Mouse (Mus musculus) embryo, embryonic 10.5 days (tissue): ENCODE measurements around the gene Simc1.
A peak's percentile ranks its signal among the peaks of the same experiment; 100 is the strongest.

Source experiments
- DNase-seq: peaks from one replicate; pipeline ENCODE4 v3.0.0-alpha.2; 2015; ENCODE audit warnings: low spot score

Gene Simc1

GRCm38 (mm10) chr13:54548036-54548435 lies 44.5 kb downstream of the Simc1 start:
- DNase-seq = no peak

GRCm38 (mm10) chr13:54556176-54556575 lies 52.6 kb downstream of the Simc1 start:
- no peak for DNase-seq

- no peak for DNase-seq
Observed at GRCm38 (mm10) chr13:54556796-54557195, 53.2 kb downstream of the Simc1 start.

- DNase-seq = no peak
Observed at GRCm38 (mm10) chr13:54557652-54558051, 54.1 kb downstream of the Simc1 start.

- no peak for DNase-seq
Observed at GRCm38 (mm10) chr13:54559656-54560055, 56.1 kb downstream of the Simc1 start.

GRCm38 (mm10) chr13:54560608-54561007 lies 57.0 kb downstream of the Simc1 start:
- DNase-seq = no peak

- DNase-seq = no peak
Observed at GRCm38 (mm10) chr13:54562562-54562961, 59.0 kb downstream of the Simc1 start.

GRCm38 (mm10) chr13:54564232-54565200 lies 60.9 kb downstream of the Simc1 start:
- peak; percentile 36 for DNase-seq

- DNase-seq = peak; percentile 99
Observed at GRCm38 (mm10) chr13:54565201-54565581, 61.6 kb downstream of the Simc1 start, which contains the start of gene 4833439L19Rik. TSS of gene 4833439L19Rik (minus strand) at chr13:54565435.

GRCm38 (mm10) chr13:54565594-54566345 lies 62.2 kb downstream of the Simc1 start:
- DNase-seq = peak; percentile 74

- no peak for DNase-seq
Observed at GRCm38 (mm10) chr13:54568380-54568779, 64.8 kb downstream of the Simc1 start.

- no peak for DNase-seq
Observed at GRCm38 (mm10) chr13:54569282-54569681, 65.7 kb downstream of the Simc1 start.

- no peak for DNase-seq
Observed at GRCm38 (mm10) chr13:54570736-54571135, 67.2 kb downstream of the Simc1 start.

- no peak for DNase-seq
Observed at GRCm38 (mm10) chr13:54571637-54572036, 68.1 kb downstream of the Simc1 start.

- no peak for DNase-seq
Observed at GRCm38 (mm10) chr13:54572621-54573020, 69.0 kb downstream of the Simc1 start.

GRCm38 (mm10) chr13:54574854-54575481 lies 71.4 kb downstream of the Simc1 start, which contains the start of gene Arl10:
TSS of gene Arl10 (plus strand) at chr13:54575015.
- DNase-seq = peak; percentile 88

GRCm38 (mm10) chr13:54575489-54575888 lies 71.9 kb downstream of the Simc1 start:
- DNase-seq = no peak

GRCm38 (mm10) chr13:54577652-54578507 lies 74.3 kb downstream of the Simc1 start:
- DNase-seq = no peak

GRCm38 (mm10) chr13:54581385-54581784 lies 77.8 kb downstream of the Simc1 start:
- no peak for DNase-seq

- DNase-seq = no peak
Observed at GRCm38 (mm10) chr13:54582126-54582525, 78.5 kb downstream of the Simc1 start.

- DNase-seq = no peak
Observed at GRCm38 (mm10) chr13:54582860-54583259, 79.3 kb downstream of the Simc1 start.
